Mouse (Mus musculus): Measurements from ENCODE around the gene Slc9a3. TPM values are rescaled to one million over a fixed set of nuclear protein-coding genes. Genes with fewer than 3 reads are reported as not detected.

Slc9a3 gene
- total and polyA plus RNA-seq, 3 experiments, result not detected

DNA sequence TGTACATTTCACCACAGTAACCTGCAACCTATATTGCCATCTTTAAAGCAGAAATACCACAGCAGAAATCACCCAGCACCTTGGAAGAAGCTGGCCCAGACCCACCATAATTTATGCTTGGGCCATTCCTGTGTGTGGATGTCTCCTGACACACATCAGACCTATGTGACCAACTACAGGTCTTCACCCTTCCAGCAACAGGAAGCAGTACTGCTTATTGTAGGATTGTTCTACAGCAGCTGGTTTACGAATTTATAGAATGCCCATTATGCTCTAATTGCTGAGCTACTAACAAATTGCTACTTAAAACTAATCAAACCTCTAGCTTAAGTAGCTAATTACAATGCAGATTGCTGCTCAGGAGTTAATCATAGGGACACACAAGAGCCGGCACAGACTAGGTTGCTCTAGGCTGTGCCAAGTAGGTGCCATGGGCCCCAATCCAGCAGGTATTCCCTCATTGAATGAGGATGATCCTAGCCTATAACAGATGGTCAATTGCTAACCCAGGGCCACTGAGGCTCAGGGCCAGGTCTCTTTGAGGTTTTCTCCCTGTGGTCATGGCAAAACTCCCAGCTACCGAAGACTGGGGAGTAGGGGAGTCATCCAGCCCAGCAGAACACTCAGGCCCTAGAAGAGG is 24.8 kb downstream of the Slc9a3 start:
- in situ Hi-C loops (cut with MboI; ENCODE audit: low pct_ligation_motif_present, low pct_unique_long_range_greater_than_20kb, low sequenced_read_pairs) (no loop called here), dilution Hi-C loops (cut with MboI; ENCODE audit: extremely low pct_ligation_motif_present, extremely low pct_unique_long_range_greater_than_20kb, low sequenced_read_pairs) (no loop called here)
- H3K9ac ChIP-seq (ENCODE audit: insufficient read depth, low read depth), result no peak overlapping the region
- H3K4me1 ChIP-seq (ENCODE audit: control insufficient read depth in 1 of 2, insufficient read depth in 2 of 2), result peaks cover 0 to 15% of the 10 kb centered on the region in 2 experiments; a peak in 2 of 4 replicates
- no peaks in the 10 kb centered on the region for H3K9me3 ChIP-seq (replicated peaks; ENCODE audit: low read length)
- no peaks in the 10 kb centered on the region for H3K36me3 ChIP-seq (replicated peaks in 1 of 2; ENCODE audit: control insufficient read depth in 1 of 2, insufficient read depth in 1 of 2, low read length in 1 of 2)
- no peak overlapping the region for H3K4me2 ChIP-seq (ENCODE audit: insufficient read depth, low read depth, poor library complexity, severe bottlenecking)
- no peaks in the 10 kb centered on the region for H3K27me3 ChIP-seq (replicated peaks)
- TF ChIP-seq MAFK (IDR thresholded peaks at IDR 0.05; ENCODE audit: insufficient replicate concordance, low read length) (no peak), NELFE (IDR thresholded peaks at IDR 0.05; ENCODE audit: low read depth, low read length) (no peak), ETS1 (conservative IDR thresholded peaks at IDR 0.05; ENCODE audit: low read depth, low read length) (no peak), UBTF (IDR thresholded peaks at IDR 0.05; ENCODE audit: low read depth, low read length) (no peak), EP300 (IDR thresholded peaks at IDR 0.05; ENCODE audit: low read length) (no peak), MEF2A (IDR thresholded peaks at IDR 0.05; ENCODE audit: borderline replicate concordance, low read depth, low read length) (no peak), MAZ (IDR thresholded peaks at IDR 0.05; ENCODE audit: low read depth, low read length) (no peak), GABPA (IDR thresholded peaks at IDR 0.05; ENCODE audit: insufficient replicate concordance, low read depth, low read length) (no peak), JUN (IDR thresholded peaks at IDR 0.05; ENCODE audit: insufficient read depth, low read depth, low read length) (no peak), KAT2A (IDR thresholded peaks at IDR 0.05; ENCODE audit: insufficient replicate concordance, low read length) (no peak), POLR2AphosphoS2 (IDR thresholded peaks at IDR 0.05; ENCODE audit: low read depth, low read length) (no peak), MAX (IDR thresholded peaks at IDR 0.05; ENCODE audit: low read length) (no peak), POLR2A (IDR thresholded peaks at IDR 0.05; ENCODE audit: low read depth, low read length) (no peak), ELF1 (IDR thresholded peaks at IDR 0.05; ENCODE audit: low read depth, low read length) (no peak), HCFC1 (IDR thresholded peaks at IDR 0.05; ENCODE audit: low read depth, low read length) (no peak), RCOR1 (conservative IDR thresholded peaks at IDR 0.05; ENCODE audit: low read depth, low read length) (no peak), TCF12 (IDR thresholded peaks at IDR 0.05; ENCODE audit: low read depth, low read length) (no peak), SMC3 (IDR thresholded peaks at IDR 0.05; ENCODE audit: low read depth, low read length) (no peak), NRF1 (IDR thresholded peaks at IDR 0.05; ENCODE audit: low read depth, low read length) (no peak), CHD2 (IDR thresholded peaks at IDR 0.05; ENCODE audit: low read length) (no peak)
- no peak overlapping the region for H3K27ac ChIP-seq (ENCODE audit: insufficient read depth, low read depth)
- no peak overlapping the region for H3K4me3 ChIP-seq (replicated peaks in 1 of 3; ENCODE audit: low read depth in 2 of 3, low read length in 2 of 3, poor library complexity in 1 of 3)
- no peaks in the 10 kb centered on the region for H3K79me2 ChIP-seq (replicated peaks; ENCODE audit: control insufficient read depth, extremely low read depth, insufficient read depth, poor library complexity, severe bottlenecking)
- no peak for DNase-seq (ENCODE audit: extremely low read depth)

DNA sequence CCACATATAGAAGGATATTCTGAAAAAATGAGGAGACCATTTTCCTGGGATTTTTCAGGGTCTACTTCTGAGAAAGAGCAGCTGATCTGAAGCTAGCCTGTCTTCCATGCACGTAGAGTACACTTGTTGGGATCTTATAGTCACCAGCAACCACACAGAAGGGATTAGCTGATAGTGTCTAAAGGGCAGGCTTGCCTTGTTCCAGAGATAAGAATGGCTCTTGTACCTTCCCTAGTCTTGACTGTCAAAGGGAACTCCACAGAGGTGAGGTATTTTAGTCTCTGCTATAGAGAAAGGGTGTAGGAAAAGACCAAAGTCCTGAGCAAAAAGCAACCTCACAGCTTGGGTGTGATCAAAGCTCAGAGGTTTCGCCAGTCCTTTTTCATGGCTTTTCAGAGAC is 26.1 kb downstream of the Slc9a3 start:
- no peak for DNase-seq (ENCODE audit: extremely low read depth)
- no peaks in the 10 kb centered on the region for H3K36me3 ChIP-seq (replicated peaks in 1 of 2; ENCODE audit: control insufficient read depth in 1 of 2, insufficient read depth in 1 of 2, low read length in 1 of 2)
- in situ Hi-C loops (cut with MboI; ENCODE audit: low pct_ligation_motif_present, low pct_unique_long_range_greater_than_20kb, low sequenced_read_pairs), result no loop called here

More for the DNA sequence above, 26.1 kb downstream of the Slc9a3 start:
- dilution Hi-C loops (cut with MboI; ENCODE audit: extremely low pct_ligation_motif_present, extremely low pct_unique_long_range_greater_than_20kb, low sequenced_read_pairs), result no loop called here
- Histone ChIP-seq H3K27ac (ENCODE audit: insufficient read depth, low read depth) (no peak overlapping the region), H3K4me1 (ENCODE audit: control insufficient read depth in 1 of 2, insufficient read depth in 2 of 2) (peaks cover 0 to 15% of the 10 kb centered on the region in 2 experiments; a peak in 2 of 4 replicates), H3K4me2 (ENCODE audit: insufficient read depth, low read depth, poor library complexity, severe bottlenecking) (no peak overlapping the region), H3K4me3 (replicated peaks in 1 of 3; ENCODE audit: low read depth in 2 of 3, low read length in 2 of 3, poor library complexity in 1 of 3) (no peak overlapping the region), H3K9ac (ENCODE audit: insufficient read depth, low read depth) (no peak overlapping the region), H3K27me3 (replicated peaks) (no peaks in the 10 kb centered on the region), H3K9me3 (replicated peaks; ENCODE audit: low read length) (no peaks in the 10 kb centered on the region), H3K79me2 (replicated peaks; ENCODE audit: control insufficient read depth, extremely low read depth, insufficient read depth, poor library complexity, severe bottlenecking) (no peaks in the 10 kb centered on the region)
- TF ChIP-seq MAZ (IDR thresholded peaks at IDR 0.05; ENCODE audit: low read depth, low read length) (no peak), MYC (IDR thresholded peaks at IDR 0.05; ENCODE audit: low read depth, low read length) (no peak), POLR2A (IDR thresholded peaks at IDR 0.05; ENCODE audit: low read depth, low read length) (no peak), RAD21 (IDR thresholded peaks at IDR 0.05; ENCODE audit: low read depth, low read length) (no peak), MAX (IDR thresholded peaks at IDR 0.05; ENCODE audit: low read length) (no peak), MXI1 (IDR thresholded peaks at IDR 0.05; ENCODE audit: low read depth, low read length) (no peak), KAT2A (IDR thresholded peaks at IDR 0.05; ENCODE audit: insufficient replicate concordance, low read length) (no peak), ZKSCAN1 (IDR thresholded peaks at IDR 0.05; ENCODE audit: borderline replicate concordance, low read depth, low read length) (no peak), EP300 (IDR thresholded peaks at IDR 0.05; ENCODE audit: low read length) (no peak), MAFK (IDR thresholded peaks at IDR 0.05; ENCODE audit: insufficient replicate concordance, low read length) (no peak), HCFC1 (IDR thresholded peaks at IDR 0.05; ENCODE audit: low read depth, low read length) (no peak), RCOR1 (conservative IDR thresholded peaks at IDR 0.05; ENCODE audit: low read depth, low read length) (no peak), E2F4 (IDR thresholded peaks at IDR 0.05; ENCODE audit: insufficient replicate concordance, low read depth, low read length) (no peak), CHD2 (IDR thresholded peaks at IDR 0.05; ENCODE audit: low read length) (no peak), JUND (conservative IDR thresholded peaks at IDR 0.05; ENCODE audit: low read depth, low read length) (no peak), PAX5 (IDR thresholded peaks at IDR 0.05; ENCODE audit: low read length) (no peak), CTCF (conservative IDR thresholded peaks at IDR 0.05 in 1 of 2, IDR thresholded peaks at IDR 0.05 in 1 of 2; ENCODE audit: low read depth in 2 of 2, low read length in 2 of 2) (no peak)
